Mouse (Mus musculus) CH12.LX (cell line): ENCODE measurements around the gene Aldh8a1. TPM values are rescaled to one million over a fixed set of nuclear protein-coding genes. Genes with fewer than 3 reads are reported as not detected.

ENCODE experiments used
- DNase-seq: peaks from one replicate; pipeline ENCODE4 v3.0.0-alpha.2; 2013; ENCODE audit errors: extremely low read depth
- H3K27ac ChIP-seq: 2 replicates; pipeline ENCODE4 v1.5.1; 2012; ENCODE audit warnings: low read depth, mild to moderate bottlenecking, control low read depth, moderate library complexity; ENCODE audit not compliant: insufficient read depth
- H3K27me3 ChIP-seq: replicated peaks from 2 replicates; pipeline ENCODE3; 2012; ENCODE audit warnings: inconsistent platforms
- H3K36me3 ChIP-seq, 2 experiments: replicated peaks in 1 of 2; 2 replicates each; pipeline versions ENCODE3 to v1.6.1; 2012; ENCODE audit warnings: inconsistent platforms in 1 of 2, low read length in 1 of 2, mild to moderate bottlenecking in 1 of 2, mixed read lengths in 1 of 2, moderate library complexity in 1 of 2; ENCODE audit not compliant: control insufficient read depth in 1 of 2, insufficient read depth in 1 of 2
- H3K4me1 ChIP-seq, 2 experiments: 2 replicates each; pipeline ENCODE4 v1.6.1; 2012; ENCODE audit warnings: inconsistent platforms in 1 of 2, moderate library complexity in 1 of 2; ENCODE audit not compliant: insufficient read depth in 2 of 2, control insufficient read depth in 1 of 2
- H3K4me2 ChIP-seq: 2 replicates; pipeline ENCODE4 v1.6.1; 2012; ENCODE audit warnings: low read depth, mild to moderate bottlenecking, control low read depth; ENCODE audit not compliant: poor library complexity, insufficient read depth, severe bottlenecking
- H3K4me3 ChIP-seq, 3 experiments: fragments of 150-350 bp in 1 of 3; sonication (generic) in 1 of 3; replicated peaks in 1 of 3; 2 replicates each; pipeline versions ENCODE3 to v1.5.1; 2011 to 2012; ENCODE audit warnings: low read depth in 2 of 3, low read length in 2 of 3, mild to moderate bottlenecking in 2 of 3, moderate library complexity in 2 of 3, control low read depth in 1 of 3, improper control_type of control experiment in 1 of 3, inconsistent platforms in 1 of 3, mixed read lengths in 1 of 3; ENCODE audit not compliant: poor library complexity in 1 of 3
- H3K79me2 ChIP-seq: replicated peaks from 2 replicates; pipeline ENCODE4 v1.6.1; 2012; ENCODE audit warnings: mild to moderate bottlenecking, moderate library complexity; ENCODE audit not compliant: control insufficient read depth, poor library complexity, insufficient read depth, severe bottlenecking; ENCODE audit errors: extremely low read depth
- H3K9ac ChIP-seq: 2 replicates; pipeline ENCODE4 v1.6.1; 2012; ENCODE audit warnings: low read depth, mild to moderate bottlenecking, control low read depth, moderate library complexity; ENCODE audit not compliant: insufficient read depth
- H3K9me3 ChIP-seq: replicated peaks from 2 replicates; pipeline ENCODE3; 2012; ENCODE audit warnings: low read length, inconsistent platforms, mixed read lengths
- BHLHE40 ChIP-seq: IDR thresholded peaks from 2 replicates; pipeline ENCODE4 v1.6.1; 2011; ENCODE audit warnings: mild to moderate bottlenecking, low read depth, low read length, improper control_type of control experiment
- CHD1 ChIP-seq: IDR thresholded peaks from 2 replicates; pipeline ENCODE4 v1.6.1; 2012; ENCODE audit warnings: low read depth, low read length, improper control_type of control experiment, inconsistent platforms
- CHD2 ChIP-seq: IDR thresholded peaks from 2 replicates; pipeline ENCODE4 v1.6.1; 2011; ENCODE audit warnings: low read length, improper control_type of control experiment
- CTCF ChIP-seq, 2 experiments: IDR thresholded peaks in 1 of 2; conservative IDR thresholded peaks in 1 of 2; 2 replicates each; pipeline ENCODE4 v1.5.1; 2011 to 2012; ENCODE audit warnings: low read depth in 2 of 2, low read length in 2 of 2, improper control_type of control experiment in 1 of 2, inconsistent platforms in 1 of 2, mild to moderate bottlenecking in 1 of 2, moderate library complexity in 1 of 2
- E2F4 ChIP-seq: IDR thresholded peaks from 2 replicates; pipeline ENCODE4 v1.6.1; 2011; ENCODE audit warnings: low read depth, low read length, improper control_type of control experiment; ENCODE audit not compliant: insufficient replicate concordance
- ETS1 ChIP-seq: conservative IDR thresholded peaks from 2 replicates; pipeline ENCODE4 v1.6.1; 2012; ENCODE audit warnings: low read depth, mild to moderate bottlenecking, inconsistent platforms, low read length, improper control_type of control experiment, moderate library complexity
- HCFC1 ChIP-seq: IDR thresholded peaks from 2 replicates; pipeline ENCODE4 v1.6.1; 2012; ENCODE audit warnings: low read depth, mild to moderate bottlenecking, inconsistent platforms, low read length, improper control_type of control experiment
- IRF4 ChIP-seq: IDR thresholded peaks from 2 replicates; pipeline ENCODE4 v1.6.1; 2014; ENCODE audit warnings: low read depth, mild to moderate bottlenecking, inconsistent platforms, low read length, improper control_type of control experiment
- JUN ChIP-seq: IDR thresholded peaks from 2 replicates; pipeline ENCODE4 v1.6.1; 2011; ENCODE audit warnings: low read depth, mild to moderate bottlenecking, low read length, improper control_type of control experiment, moderate library complexity; ENCODE audit not compliant: insufficient read depth
- JUND ChIP-seq: conservative IDR thresholded peaks from 2 replicates; pipeline ENCODE4 v1.6.1; 2011; ENCODE audit warnings: low read depth, low read length, improper control_type of control experiment
- MAFK ChIP-seq: IDR thresholded peaks from 2 replicates; pipeline ENCODE4 v1.6.1; 2011; ENCODE audit warnings: low read length, improper control_type of control experiment; ENCODE audit not compliant: insufficient replicate concordance
- MAZ ChIP-seq: IDR thresholded peaks from 2 replicates; pipeline ENCODE4 v1.6.1; 2012; ENCODE audit warnings: low read depth, mild to moderate bottlenecking, inconsistent platforms, low read length, improper control_type of control experiment, moderate library complexity
- MEF2A ChIP-seq: IDR thresholded peaks from 2 replicates; pipeline ENCODE4 v1.6.1; 2014; ENCODE audit warnings: low read depth, mild to moderate bottlenecking, inconsistent platforms, low read length, improper control_type of control experiment, borderline replicate concordance
- MYC ChIP-seq: IDR thresholded peaks from 2 replicates; pipeline ENCODE4 v1.6.1; 2011; ENCODE audit warnings: low read depth, mild to moderate bottlenecking, improper control_type of control experiment, low read length
- NELFE ChIP-seq: IDR thresholded peaks from 2 replicates; pipeline ENCODE4 v1.6.1; 2011; ENCODE audit warnings: low read depth, low read length, improper control_type of control experiment
- NRF1 ChIP-seq: IDR thresholded peaks from 2 replicates; pipeline ENCODE4 v1.6.1; 2014; ENCODE audit warnings: low read depth, mild to moderate bottlenecking, inconsistent platforms, low read length, improper control_type of control experiment, moderate library complexity
- POLR2AphosphoS2 ChIP-seq: IDR thresholded peaks from 2 replicates; pipeline ENCODE4 v1.6.1; 2011; ENCODE audit warnings: low read depth, low read length, improper control_type of control experiment
- RAD21 ChIP-seq: IDR thresholded peaks from 2 replicates; pipeline ENCODE4 v1.6.1; 2011; ENCODE audit warnings: low read depth, mild to moderate bottlenecking, low read length, improper control_type of control experiment, moderate library complexity
- RCOR1 ChIP-seq: conservative IDR thresholded peaks from 2 replicates; pipeline ENCODE4 v1.6.1; 2012; ENCODE audit warnings: low read depth, mild to moderate bottlenecking, inconsistent platforms, low read length, improper control_type of control experiment
- SMC3 ChIP-seq: IDR thresholded peaks from 2 replicates; pipeline ENCODE4 v1.6.1; 2011; ENCODE audit warnings: low read depth, low read length, improper control_type of control experiment
- TBP ChIP-seq: conservative IDR thresholded peaks from 2 replicates; pipeline ENCODE4 v1.6.1; 2011; ENCODE audit warnings: low read depth, low read length, improper control_type of control experiment
- UBTF ChIP-seq: IDR thresholded peaks from 2 replicates; pipeline ENCODE4 v1.6.1; 2012; ENCODE audit warnings: low read depth, mild to moderate bottlenecking, inconsistent platforms, low read length, improper control_type of control experiment, moderate library complexity
- USF1 ChIP-seq: IDR thresholded peaks from 2 replicates; pipeline ENCODE4 v1.6.1; 2014; ENCODE audit warnings: low read depth, mild to moderate bottlenecking, inconsistent platforms, low read length, improper control_type of control experiment
- ZC3H11A ChIP-seq: IDR thresholded peaks from 2 replicates; pipeline ENCODE4 v1.6.1; 2012; ENCODE audit warnings: low read depth, mild to moderate bottlenecking, inconsistent platforms, low read length, improper control_type of control experiment
- ZKSCAN1 ChIP-seq: IDR thresholded peaks from 2 replicates; pipeline ENCODE4 v1.6.1; 2012; ENCODE audit warnings: low read depth, inconsistent platforms, low read length, improper control_type of control experiment, borderline replicate concordance
- ZMIZ1 ChIP-seq: IDR thresholded peaks from 2 replicates; pipeline ENCODE4 v1.6.1; 2012; ENCODE audit warnings: low read depth, mild to moderate bottlenecking, inconsistent platforms, low read length, improper control_type of control experiment
- ZNF384 ChIP-seq: IDR thresholded peaks from 2 replicates; pipeline ENCODE4 v1.6.1; 2012; ENCODE audit warnings: low read depth, low read length, improper control_type of control experiment, inconsistent platforms
- dilution Hi-C: fragments of 300-500 bp; cut with MboI; formaldehyde crosslinking; loops from 2 replicates; pipeline ENCODE4 v1.14.3; 2020; ENCODE audit warnings: low sequenced_read_pairs; ENCODE audit not compliant: extremely low pct_unique_long_range_greater_than_20kb, extremely low pct_ligation_motif_present
- in situ Hi-C: fragments of 300-500 bp; cut with MboI; formaldehyde crosslinking; loops from 3 replicates; pipeline ENCODE4 v1.14.3; 2019; ENCODE audit warnings: low sequenced_read_pairs, low pct_ligation_motif_present, low pct_unique_long_range_greater_than_20kb, mixed read lengths
- polyA plus RNA-seq: library from polyadenylated mRNA; unstranded; fragments of >175 nt; gene quantifications from 2 replicates; pipeline ENCODE4 v1.2.1, GENCODE M21; 2012; ENCODE audit warnings: low read depth; ENCODE audit not compliant: insufficient read length
- total RNA-seq, 2 experiments: library from RNA; depleted of rRNA; stranded (reverse); fragments of 300-350 nt in 1 of 2; fragments of >200 nt in 1 of 2; gene quantifications; 2 replicates each; pipeline ENCODE4 v1.2.3; 2012 to 2014

Aldh8a1 gene
- total and polyA plus RNA-seq, 3 experiments = 0.08 to 0.11 TPM; not detected in 1

GRCm38 (mm10) chr10:21400031-21400430, 22.9 kb downstream of the Aldh8a1 start:
- in situ Hi-C loops (no loop called here), dilution Hi-C loops (no loop called here)
- H3K9ac ChIP-seq = no peak overlapping the region
- DNase-seq = no peak
- H3K4me2 ChIP-seq = no peak overlapping the region
- no peaks in the 10 kb centered on the region for H3K36me3 ChIP-seq
- H3K4me3 ChIP-seq = no peak overlapping the region
- no peaks in the 10 kb centered on the region for H3K79me2 ChIP-seq
- no peak for TF ChIP-seq CHD1
- no peak for TF ChIP-seq MEF2A
- no peak for TF ChIP-seq ETS1
- no peak for TF ChIP-seq RCOR1
- no peak for TF ChIP-seq JUND
- no peak for TF ChIP-seq RAD21
- TF ChIP-seq CHD2 = no peak
- no peak for TF ChIP-seq ZMIZ1
- TF ChIP-seq POLR2AphosphoS2 = no peak
- TF ChIP-seq NELFE = no peak
- TF ChIP-seq IRF4 = no peak
- no peak for TF ChIP-seq BHLHE40
- TF ChIP-seq USF1 = no peak
- no peak for TF ChIP-seq SMC3
- no peak for TF ChIP-seq TBP
- no peak for TF ChIP-seq MAZ
- no peak for TF ChIP-seq HCFC1
- no peaks in the 10 kb centered on the region for H3K9me3 ChIP-seq
- no peaks in the 10 kb centered on the region for H3K27me3 ChIP-seq
- peaks cover 7 to 23% of the 10 kb centered on the region in 2 experiments for H3K4me1 ChIP-seq
- no peak overlapping the region for H3K27ac ChIP-seq

- TF ChIP-seq MAFK = no peak
- no peak for TF ChIP-seq JUN
- TF ChIP-seq BHLHE40 = no peak
- no peak for TF ChIP-seq IRF4
- no peak for TF ChIP-seq SMC3
- TF ChIP-seq E2F4 = no peak
- no peak for TF ChIP-seq ZMIZ1
- no peak for TF ChIP-seq NRF1
- TF ChIP-seq CTCF (conservative IDR thresholded peaks at IDR 0.05 in 1 of 2, IDR thresholded peaks at IDR 0.05 in 1 of 2; ENCODE audit: low read depth in 2 of 2, low read length in 2 of 2) = no peak
- no peak for TF ChIP-seq RAD21
- TF ChIP-seq HCFC1 = no peak
- TF ChIP-seq ZKSCAN1 = no peak
- TF ChIP-seq ZNF384 = no peak
- no peak for TF ChIP-seq ZC3H11A
- no peak for TF ChIP-seq MEF2A
- TF ChIP-seq UBTF = no peak
- no peak for TF ChIP-seq MYC
- Histone ChIP-seq H3K27ac (no peak overlapping the region), H3K36me3 (no peaks in the 10 kb centered on the region), H3K4me3 (no peak overlapping the region), H3K4me1 (peaks cover 4 to 23% of the 10 kb centered on the region in 2 experiments), H3K79me2 (no peaks in the 10 kb centered on the region), H3K9me3 (no peaks in the 10 kb centered on the region), H3K4me2 (no peak overlapping the region), H3K9ac (no peak overlapping the region), H3K27me3 (no peaks in the 10 kb centered on the region)
- in situ Hi-C loops = no loop called here
- dilution Hi-C loops = no loop called here
- DNase-seq = no peak
Observed at GRCm38 (mm10) chr10:21400453-21400852, 23.4 kb downstream of the Aldh8a1 start.
